Mouse (Mus musculus): ENCODE measurements around the gene Arhgap40. TPM values are rescaled to one million over a fixed set of nuclear protein-coding genes. Genes with fewer than 3 reads are reported as not detected.

The Arhgap40 gene
- total RNA-seq (2021), result under 1 TPM in 1 of 2 experiments, not detected in 1; 0.14 TPM
- long read RNA-seq, experiment 1, result 0 reads
- long read RNA-seq, experiment 2, result 0 reads

DNA sequence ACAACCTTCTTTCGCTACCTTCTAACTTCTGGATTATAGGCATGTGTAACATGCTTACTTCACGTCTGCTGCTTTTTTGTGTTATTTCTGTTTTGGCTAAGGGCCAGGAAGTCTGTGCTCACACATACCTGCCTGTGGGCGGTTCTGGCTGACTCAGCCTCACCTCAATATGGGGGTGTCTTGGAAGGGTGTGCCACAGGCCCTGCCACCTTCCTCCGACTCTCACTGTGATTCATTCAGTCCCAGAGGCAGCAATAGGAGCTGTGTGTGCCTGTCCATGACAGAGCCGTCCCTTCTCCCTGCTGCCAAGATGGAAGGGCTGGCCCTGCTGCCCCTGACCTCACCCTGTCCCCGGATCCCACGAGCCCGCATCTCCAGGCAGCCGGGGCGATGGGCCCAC, at the start of gene Arhgap40:
Arhgap40 (plus strand) TSS at position 269 of the 400 bp plus-strand sequence.
- DNase-seq, result no peak
- intact Hi-C loops (cut with DNase I), result no loop called here

DNA sequence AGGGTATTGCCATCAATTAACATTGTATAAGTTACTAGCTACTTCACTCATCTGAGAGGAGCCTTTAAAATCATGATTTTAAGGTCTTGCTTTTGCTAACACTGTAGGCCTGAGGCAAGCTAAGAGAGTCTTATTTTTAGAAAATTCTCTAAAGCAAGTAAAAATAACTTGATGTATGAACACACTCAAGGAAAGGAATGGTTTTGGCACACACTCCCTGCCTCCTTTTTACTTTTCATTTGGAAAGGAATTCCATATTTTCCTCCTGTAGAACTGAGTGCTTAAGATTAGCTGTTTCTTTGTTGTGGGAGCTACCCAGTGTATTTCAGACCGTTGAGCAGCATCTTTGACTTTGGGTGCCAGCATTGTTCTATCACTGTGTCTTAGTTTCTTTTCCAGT, 38.4 kb upstream of the Arhgap40 start:
- intact Hi-C loops (cut with DNase I), result no loop called here
- DNase-seq, result no peak

DNA sequence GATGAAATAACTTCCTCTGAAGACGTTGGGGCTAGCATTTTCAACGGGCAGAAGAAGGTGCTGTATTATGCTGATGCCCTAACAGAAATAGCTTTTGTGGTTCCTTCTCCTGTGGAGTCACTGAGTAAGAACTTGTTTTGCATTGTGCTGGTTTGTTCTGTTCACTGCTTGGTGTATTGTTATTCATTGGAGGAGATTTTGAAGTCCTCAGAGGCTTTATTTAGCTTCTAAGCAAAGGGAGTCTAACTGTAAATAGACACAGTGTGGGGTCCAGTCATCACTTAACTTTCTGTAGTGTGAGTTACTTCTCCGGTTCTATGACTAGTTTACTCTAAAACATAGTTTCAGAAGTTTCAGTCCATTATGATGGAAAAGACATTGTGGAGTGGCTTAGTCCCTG, 35.0 kb upstream of the Arhgap40 start:
- DNase-seq, result no peak

DNA sequence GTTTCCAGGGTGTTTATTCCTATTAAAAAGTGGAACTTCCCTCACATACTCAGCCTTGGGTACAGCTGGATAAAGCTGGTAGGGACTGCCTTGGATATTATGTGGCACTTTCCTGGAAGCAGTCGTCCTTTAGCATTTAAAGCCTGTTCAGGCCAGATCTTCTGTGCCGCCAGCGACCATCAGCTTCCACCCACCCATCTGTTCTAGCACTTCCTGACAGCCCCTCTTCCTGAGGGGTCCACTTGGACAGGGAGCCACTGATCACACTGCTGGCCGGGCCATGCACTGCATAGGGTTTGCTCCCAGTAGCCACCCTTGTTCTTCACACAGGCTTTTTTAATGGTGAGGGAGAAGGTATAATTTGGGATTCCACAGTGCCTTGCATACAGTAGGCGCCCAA, 14.1 kb upstream of the Arhgap40 start:
- no peak for DNase-seq
- intact Hi-C loops (cut with DNase I), result no loop called here

More for the DNA sequence above, 35.0 kb upstream of the Arhgap40 start:
- intact Hi-C loops (cut with DNase I), result no loop called here

DNA sequence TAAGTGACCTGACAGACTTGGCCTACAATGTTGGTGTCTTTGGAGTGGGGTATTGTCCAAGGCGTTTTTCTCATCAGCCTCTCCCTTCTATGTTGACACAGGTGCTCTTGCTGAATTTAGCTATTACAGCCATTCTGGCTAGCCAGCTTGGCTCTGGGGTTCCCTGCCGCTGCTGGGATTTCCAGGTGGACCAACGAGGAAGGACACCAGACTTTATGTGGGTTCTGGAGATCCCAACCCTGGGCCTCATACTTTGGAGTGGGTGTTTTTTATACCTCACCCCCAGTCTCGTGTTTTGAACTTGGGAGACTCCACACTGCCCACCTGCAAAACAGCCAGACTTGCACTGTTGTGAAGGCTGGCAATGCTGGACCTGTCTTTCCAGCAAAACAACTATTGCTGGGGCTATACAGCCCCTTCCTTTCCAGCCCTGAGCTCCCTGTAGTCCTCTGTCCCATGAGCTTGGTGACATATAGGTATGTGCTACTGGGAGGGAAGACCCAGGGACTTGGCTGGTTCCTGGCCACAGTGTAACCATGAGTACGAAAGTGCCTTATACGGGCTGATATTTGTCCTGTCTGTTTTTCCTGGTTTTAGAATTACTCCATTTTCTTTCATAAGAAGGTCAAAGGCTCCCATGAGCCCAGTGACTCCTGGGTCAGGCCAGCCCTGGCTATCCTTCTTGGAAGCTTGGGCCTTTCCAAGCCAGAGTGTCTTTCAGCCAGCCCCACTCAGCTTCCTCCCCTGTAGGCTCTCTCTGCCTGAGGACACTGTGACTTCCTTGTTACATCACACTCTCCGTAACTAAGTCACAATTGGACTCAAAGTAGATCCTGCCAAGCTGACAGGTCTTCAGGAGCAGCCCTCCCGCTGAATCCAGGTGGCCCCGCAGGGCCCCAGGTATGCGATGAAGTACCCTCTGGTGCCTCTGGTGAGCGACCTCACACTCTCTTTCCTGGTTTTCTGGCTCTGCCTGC, 10.5 kb upstream of the Arhgap40 start, which contains the start of gene Adig:
Adig (plus strand) TSS at position 777 of the 977 bp plus-strand sequence.
- no peak for DNase-seq
- intact Hi-C loops (cut with DNase I), result no loop called here

DNA sequence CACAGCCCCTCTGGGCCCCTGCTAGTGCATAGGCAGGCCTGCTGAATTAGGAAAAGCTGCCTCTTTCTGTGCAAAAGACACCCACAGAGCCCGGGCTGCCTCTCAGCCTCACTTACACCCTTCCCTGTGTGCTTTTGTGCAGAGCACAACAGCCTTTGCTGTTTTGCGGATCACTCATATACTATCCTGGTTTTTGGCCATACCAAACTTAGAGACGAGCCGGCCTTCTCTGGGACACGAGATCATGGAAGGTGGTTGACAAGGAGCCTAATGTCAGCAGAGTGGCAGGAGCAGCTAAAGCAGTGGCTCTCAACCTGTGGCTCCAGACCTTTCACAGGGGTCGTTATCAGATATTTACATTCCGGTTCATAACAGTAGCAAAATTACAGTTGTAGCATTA, 9.4 kb upstream of the Arhgap40 start:
- intact Hi-C loops (cut with DNase I), result no loop called here
- DNase-seq, result no peak

DNA sequence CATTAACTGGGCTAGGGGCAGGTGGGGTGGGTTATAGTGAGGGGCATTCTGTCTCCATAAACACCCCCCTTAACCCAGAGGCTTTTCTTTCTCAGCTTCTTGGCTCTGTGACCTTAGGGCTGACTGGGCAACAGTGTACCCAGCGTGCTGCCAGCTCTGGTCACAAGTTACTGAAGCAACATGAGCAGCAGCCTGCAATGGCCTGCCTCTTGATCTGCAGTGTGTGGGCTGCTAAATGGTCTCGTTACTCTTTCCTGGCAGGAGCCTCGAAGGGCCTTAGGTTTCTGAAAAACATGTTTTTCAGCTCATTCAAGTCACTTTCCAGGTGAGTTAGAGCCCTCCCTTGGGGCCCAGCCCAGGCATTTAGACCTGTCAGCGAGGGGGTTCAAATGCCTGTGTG, 8.9 kb upstream of the Arhgap40 start:
- DNase-seq, result peak in 1 of 2 experiments; percentile 20
- intact Hi-C loops (cut with DNase I), result no loop called here

DNA sequence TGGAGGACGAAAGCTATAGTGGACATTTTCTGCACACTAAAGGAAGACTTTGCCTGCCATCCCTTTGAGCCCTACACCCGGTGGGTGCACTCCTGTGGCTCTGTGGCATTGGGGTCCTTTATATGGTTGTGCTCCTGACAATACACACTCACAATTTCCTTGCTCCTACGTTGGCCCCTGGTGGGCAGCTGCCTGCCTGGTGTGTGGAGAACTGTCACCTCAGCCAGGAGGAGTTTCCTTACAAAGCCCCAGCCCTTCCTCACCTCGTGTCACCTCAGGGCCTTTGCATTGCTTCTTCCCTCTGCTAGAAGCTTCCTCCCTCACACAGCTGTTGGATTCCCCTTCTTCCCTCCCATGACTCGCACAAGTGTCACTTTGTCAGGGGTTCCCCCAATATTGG, 6.1 kb upstream of the Arhgap40 start:
- intact Hi-C loops (cut with DNase I), result no loop called here
- no peak for DNase-seq

DNA sequence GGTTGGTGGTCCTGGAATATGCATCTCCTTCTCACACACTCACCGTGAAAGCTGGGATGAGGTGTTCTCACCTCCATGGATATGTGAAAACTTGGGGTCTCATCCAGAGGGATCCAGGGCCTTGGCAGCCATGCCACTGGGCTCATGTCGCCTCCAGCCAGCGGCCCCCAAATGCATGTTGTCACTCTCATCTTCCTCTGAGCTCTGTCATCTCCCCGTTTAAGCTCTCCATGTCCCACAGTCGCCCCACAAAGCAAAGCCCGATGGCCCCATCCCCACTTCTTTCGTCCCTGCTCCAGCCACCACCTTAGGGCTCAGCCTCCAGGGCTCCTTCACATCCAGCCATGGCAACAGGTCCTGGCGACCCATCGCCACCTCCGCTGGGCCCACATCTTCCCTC, 5.5 kb upstream of the Arhgap40 start:
- DNase-seq, result no peak
- intact Hi-C loops (cut with DNase I), result no loop called here

DNA sequence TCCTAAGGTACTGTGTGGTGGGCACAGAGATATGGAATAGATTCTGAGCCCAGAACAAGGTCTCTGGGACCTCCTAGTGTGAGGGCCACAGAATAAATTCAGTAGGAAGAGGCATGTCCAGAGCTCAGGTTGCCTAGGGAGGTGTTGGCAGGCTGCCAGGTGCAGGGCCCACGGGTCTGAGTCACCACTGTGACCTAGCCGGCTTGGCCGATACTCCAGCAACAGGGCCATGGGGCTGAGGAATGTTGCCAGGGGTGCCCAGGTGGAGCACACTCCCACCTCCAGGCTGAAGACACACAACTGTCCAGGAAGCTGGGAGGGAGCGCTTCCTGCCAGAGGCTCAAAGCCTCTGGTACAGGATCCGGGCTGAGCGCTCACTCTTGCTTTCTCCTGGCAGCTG, 1.9 kb upstream of the Arhgap40 start:
- DNase-seq, result peak; percentile 38 to 41
- intact Hi-C loops (cut with DNase I), result no loop called here

DNA sequence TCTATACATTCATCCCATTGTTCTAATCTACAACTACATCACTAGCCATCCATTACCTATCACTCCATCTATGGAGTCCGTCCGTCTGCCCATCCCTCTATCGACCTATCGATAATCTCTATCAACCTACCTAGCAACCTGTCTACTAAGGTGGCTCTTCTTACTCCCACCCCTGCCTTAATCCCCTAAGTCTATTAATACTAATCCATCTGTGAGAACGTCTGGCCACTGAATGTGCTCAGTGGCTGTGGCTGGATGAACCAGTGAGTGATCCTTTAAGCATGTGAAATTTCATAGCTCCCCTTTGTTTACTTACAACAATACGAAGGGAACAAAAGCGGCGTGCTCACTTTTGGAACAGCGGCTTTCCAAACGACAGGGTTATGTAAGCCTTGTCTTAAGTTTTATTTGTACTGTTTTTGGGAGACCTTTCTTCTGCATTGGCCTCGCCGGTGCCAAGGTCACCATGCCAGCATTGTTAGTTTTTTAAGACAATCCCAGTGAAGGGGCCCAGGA, 1.3 kb downstream of the Arhgap40 start:
- intact Hi-C loops (cut with DNase I), result no loop called here
- no peak for DNase-seq

DNA sequence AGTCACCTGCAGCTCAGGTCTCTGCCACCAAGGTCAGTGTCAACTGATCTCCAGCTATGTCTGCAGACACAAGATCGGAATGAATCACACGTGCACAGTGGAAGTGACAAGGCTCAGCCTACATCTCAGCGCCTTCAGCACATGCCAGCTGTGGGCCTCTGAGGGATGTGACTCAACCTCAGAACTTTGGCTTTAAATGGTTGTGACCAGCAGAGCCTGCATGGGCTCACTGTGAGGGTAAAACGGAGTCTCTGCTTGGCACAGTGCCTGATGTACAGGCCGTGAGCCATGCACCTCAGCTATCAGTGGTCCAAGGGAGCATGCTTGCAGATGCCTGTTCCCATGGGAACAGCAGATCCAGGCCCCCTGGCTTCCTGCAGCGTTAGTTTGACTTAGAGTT, 6.0 kb downstream of the Arhgap40 start:
- intact Hi-C loops (cut with DNase I), result no loop called here
- no peak for DNase-seq

DNA sequence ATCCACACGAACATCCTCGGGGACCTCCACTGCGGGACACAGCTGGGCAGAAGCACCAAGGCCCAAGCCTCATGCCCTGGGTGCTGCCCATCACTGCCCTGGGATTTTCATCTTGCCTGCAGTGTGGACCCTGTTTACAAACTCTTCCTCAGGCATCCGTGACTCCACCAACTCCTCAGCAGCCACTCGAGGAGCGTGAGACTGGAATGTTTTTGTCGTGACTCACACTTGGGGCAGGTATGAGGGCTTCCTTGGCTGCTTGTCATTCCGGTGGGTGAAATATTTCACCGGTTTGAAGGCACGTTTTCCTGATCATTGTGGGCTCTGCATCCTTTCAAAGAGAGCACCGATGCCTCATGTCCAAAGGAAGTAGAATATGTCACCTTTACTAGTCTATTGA, 6.5 kb downstream of the Arhgap40 start:
- DNase-seq, result no peak
- intact Hi-C loops (cut with DNase I), result no loop called here

DNA sequence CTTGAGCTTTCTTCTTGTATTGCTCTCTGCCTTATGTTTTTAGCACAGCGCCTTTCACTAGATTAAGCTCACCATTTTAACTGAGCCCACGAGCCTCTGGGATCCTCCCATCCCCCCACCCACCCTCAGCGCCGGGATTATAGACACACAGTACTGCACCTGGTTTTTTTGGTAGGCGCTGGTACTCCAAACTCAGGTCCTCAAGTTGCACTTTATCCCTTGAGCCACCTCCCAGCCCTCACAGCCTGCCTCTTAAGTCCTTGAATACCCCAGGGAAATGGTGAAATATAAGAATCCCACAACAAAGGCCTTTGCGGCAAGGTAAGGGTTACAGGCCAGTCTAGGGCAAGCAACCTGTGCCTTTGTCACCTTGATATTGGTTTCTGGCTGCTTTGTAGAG, 7.2 kb downstream of the Arhgap40 start:
- intact Hi-C loops (cut with DNase I), result no loop called here

DNA sequence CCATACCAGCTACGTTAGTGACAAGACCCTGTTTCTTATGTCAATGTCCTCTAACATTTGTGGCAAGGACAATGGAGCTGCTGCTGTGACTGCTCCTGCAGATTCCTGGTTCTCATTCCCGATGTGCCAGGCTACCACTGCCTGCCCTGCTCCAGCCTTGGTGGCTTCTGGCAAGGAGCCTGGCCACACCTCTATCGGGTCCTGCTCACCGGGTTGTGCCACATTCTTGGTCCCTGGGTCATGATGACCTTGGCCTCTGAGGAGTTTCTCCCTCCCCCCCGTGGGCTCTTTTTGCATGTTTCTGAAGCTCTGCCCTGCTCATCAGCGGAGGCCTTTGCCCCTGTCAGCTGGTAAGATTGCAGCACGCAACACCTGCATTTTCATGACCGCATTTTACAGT, 10.5 kb downstream of the Arhgap40 start:
- DNase-seq, result peak in 1 of 2 experiments; percentile 20
- intact Hi-C loops (cut with DNase I), result no loop called here

More for the DNA sequence above, 7.2 kb downstream of the Arhgap40 start:
- DNase-seq, result no peak

DNA sequence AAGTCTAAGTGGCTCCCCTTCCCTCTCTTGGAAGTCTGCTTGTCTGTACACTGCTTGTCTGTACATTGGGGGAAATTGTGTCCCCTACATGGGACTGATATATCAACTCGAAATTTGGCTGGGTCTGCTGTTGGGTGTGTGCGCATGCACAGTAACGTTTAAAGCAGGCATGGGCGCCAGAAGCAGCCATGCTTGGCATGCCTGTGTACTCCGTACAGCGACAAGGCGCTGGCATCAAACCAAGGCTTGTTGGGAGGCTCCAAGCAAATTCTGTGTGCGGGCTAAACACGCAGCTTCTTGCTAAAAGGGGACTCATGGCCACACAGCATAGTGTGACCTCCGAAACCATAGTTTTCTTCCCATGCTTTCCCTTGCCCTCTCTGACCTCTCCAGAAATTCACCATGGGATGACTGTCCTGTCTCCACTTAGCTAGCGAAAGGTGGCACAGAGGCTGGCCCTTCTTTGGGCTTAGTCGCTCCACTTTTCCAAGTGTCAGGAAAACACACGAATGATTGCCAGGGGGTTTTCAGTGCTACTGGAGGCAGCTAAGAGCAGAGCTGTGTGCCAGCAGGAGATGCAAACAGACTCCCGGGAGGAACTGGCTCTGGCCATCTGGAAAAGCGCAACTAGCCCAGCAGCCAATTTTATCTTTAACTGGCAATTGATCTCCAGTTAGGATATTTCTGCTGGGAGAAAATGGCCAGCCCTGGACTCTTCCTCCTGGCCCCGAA, 11.7 kb downstream of the Arhgap40 start:
- peak in 1 of 2 experiments; percentile 52 for DNase-seq

DNA sequence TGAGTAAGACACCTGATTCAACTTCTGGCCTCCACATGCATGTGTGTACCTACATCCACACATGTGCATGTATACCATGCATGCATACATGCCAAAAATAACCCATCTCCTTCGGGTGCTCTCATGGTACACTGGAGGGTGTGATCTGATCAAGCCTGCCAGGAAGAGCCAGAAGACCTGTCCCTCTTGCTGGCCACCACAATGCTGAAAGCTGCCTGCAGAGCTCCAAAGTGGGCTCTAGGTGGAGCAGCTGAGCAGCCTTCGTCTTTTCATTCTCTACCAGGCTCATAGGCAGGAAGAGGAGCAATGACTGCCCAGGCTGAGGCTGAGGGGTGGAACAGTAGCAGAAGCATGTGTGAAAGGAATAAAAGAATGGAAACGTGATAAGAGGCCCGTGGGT, 21.5 kb downstream of the Arhgap40 start:
- DNase-seq, result peak; percentile 52 to 66
- intact Hi-C loops (cut with DNase I), result no loop called here

More for the DNA sequence above, 11.7 kb downstream of the Arhgap40 start:
- intact Hi-C loops (cut with DNase I), result no loop called here

DNA sequence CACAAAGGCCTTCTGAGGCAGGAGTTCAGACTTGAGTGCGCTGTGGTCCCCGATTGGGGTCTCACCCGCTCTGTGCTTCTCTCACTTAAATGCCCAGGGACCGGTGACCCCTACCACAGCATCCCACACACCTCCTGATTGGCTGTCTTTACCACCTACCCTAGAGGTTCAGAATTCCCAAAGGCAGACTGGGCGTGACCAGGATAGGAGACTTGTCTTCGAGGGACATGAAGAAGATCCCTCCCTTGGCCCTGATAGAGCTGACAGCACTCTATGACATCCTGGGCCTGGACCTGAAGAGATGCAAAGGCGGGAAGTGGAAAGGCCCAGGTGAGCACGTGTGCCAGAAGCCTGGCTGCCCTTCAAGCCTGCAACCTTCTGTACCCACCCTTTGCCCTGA, 22.0 kb downstream of the Arhgap40 start:
- DNase-seq, result no peak
- intact Hi-C loops (cut with DNase I), result no loop called here

DNA sequence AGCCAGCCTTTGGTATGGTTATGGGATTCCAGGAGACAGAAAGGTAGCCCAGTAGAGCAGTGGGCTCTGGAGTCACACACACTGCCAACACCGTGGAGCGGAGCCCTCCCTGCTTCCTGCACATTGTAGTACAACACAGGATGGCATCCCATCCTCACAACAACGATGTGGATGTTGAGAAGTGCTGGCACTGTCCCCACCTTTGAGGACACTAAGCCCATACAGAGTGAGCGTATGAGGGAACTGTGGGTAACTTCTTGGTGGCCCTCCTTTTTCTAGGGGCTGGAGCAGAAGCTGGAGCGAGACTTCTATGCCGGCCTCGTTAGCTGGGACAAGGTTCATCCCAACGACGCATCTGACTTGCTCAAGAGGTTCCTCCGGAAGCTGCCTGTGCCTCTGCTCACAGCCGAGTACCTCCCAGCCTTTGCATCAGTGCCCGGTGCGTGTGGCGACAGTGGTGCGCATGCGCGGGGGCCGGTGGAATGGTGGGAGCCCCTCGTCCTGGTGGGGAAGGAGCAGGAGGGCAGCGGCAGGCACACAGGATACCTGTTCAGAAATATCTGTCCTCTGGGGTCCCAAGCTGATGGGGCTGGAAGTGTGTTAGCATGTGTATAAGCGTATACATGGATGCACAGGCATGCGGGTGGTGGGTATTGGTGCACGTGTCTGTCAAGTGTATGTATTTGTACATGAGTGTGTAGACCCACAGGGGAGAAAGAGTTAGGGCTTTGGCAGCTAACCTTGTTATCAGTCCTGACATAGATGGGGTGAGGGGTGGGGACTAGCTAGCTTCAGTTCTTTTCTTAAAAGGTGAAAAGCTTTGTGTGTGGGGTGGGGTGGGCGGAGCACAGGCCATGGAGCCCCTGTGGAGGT, 27.1 kb downstream of the Arhgap40 start:
- no peak for DNase-seq
- intact Hi-C loops (cut with DNase I), result loop anchor here (10.0 kb wide), 1 partner anchor 325 kb away; no protein-coding TSS in a partner anchor

DNA sequence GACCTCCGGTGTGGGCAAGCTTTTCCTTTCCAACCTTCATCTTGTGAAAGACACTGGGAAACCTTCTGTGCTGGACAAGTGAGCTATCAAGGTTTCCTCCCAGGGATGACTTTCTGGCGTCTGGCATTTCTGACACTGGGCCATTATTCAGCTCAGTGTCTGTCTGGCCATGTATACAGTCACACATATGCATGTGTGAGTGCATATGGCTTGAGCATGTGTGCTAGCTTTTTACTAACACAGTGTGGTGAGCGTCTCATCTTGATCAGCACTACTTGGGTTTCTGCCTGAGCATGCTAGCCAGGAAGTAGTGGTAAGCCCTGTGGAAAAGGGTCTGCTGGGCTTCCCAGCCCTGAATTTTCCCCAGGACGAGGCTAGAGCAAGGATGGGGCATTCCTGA, 28.7 kb downstream of the Arhgap40 start:
- DNase-seq, result no peak
- intact Hi-C loops (cut with DNase I), result loop anchor here (10.0 kb wide), 1 partner anchor 324 kb away; no protein-coding TSS in a partner anchor

All from heart, postnatal 14 days (tissue).